Mouse (Mus musculus): ENCODE results near the gene 2410004P03Rik. TPM values are rescaled to one million over a fixed set of nuclear protein-coding genes. Genes with fewer than 3 reads are reported as not detected.

Gene 2410004P03Rik
- polyA plus RNA-seq, 1 experiment from 2014 or later: 0.26 TPM

- no peak overlapping the region for H3K4me2 ChIP-seq (ENCODE audit: low read length)
- no peaks in the 10 kb centered on the region for H3K4me1 ChIP-seq (replicated peaks; ENCODE audit: control insufficient read depth, insufficient read depth, low read length)
- H3K27ac ChIP-seq (ENCODE audit: low read depth): no peak overlapping the region
- H3K4me3 ChIP-seq (ENCODE audit: low read depth, low read length): no peak overlapping the region
- WGBS: 95% methylated on average over 2 of the region's 2 CpGs
- no peak for ATAC-seq (replicated peaks; ENCODE audit: low FRiP score, low TSS enrichment, low read depth)
- 0 out of 2 replicates have a peak, but pooled peaks cover 19% of the 10 kb centered on the region for H3K36me3 ChIP-seq (ENCODE audit: control insufficient read depth, insufficient read depth, low read length)
- H3K9me3 ChIP-seq (ENCODE audit: control insufficient read depth, low read length): no peaks in the 10 kb centered on the region
- no peak overlapping the region for H3K9ac ChIP-seq (ENCODE audit: low read length)
- no peaks in the 10 kb centered on the region for H3K27me3 ChIP-seq (replicated peaks; ENCODE audit: control insufficient read depth, insufficient read depth, low read length)
- DNase-seq (ENCODE audit: low spot score): peak; percentile 28
Observed at GRCm38 (mm10) chr12:16992355-16992754, 19.2 kb downstream of the 2410004P03Rik start.

GRCm38 (mm10) chr12:16991376-16991775 lies 20.2 kb downstream of the 2410004P03Rik start:
- no peak for DNase-seq (ENCODE audit: low spot score)
- no peak overlapping the region for H3K4me2 ChIP-seq (ENCODE audit: low read length)
- no peak overlapping the region for H3K4me3 ChIP-seq (ENCODE audit: low read depth, low read length)
- no peak for ATAC-seq (replicated peaks; ENCODE audit: low FRiP score, low TSS enrichment, low read depth)
- no peaks in the 10 kb centered on the region for H3K27me3 ChIP-seq (replicated peaks; ENCODE audit: control insufficient read depth, insufficient read depth, low read length)
- 95% methylated on average over 2 of the region's 2 CpGs for WGBS
- 0 out of 2 replicates have a peak, but pooled peaks cover 28% of the 10 kb centered on the region for H3K36me3 ChIP-seq (ENCODE audit: control insufficient read depth, insufficient read depth, low read length)
- no peaks in the 10 kb centered on the region for H3K9me3 ChIP-seq (ENCODE audit: control insufficient read depth, low read length)
- H3K4me1 ChIP-seq (replicated peaks; ENCODE audit: control insufficient read depth, insufficient read depth, low read length): no peaks in the 10 kb centered on the region
- no peak overlapping the region for H3K9ac ChIP-seq (ENCODE audit: low read length)
- no peak overlapping the region for H3K27ac ChIP-seq (ENCODE audit: low read depth)

- no peak for DNase-seq (ENCODE audit: low spot score)
- Histone ChIP-seq H3K9ac (ENCODE audit: low read length) (no peak overlapping the region), H3K36me3 (ENCODE audit: control insufficient read depth, insufficient read depth, low read length) (peaks cover 51% of the 10 kb centered on the region), H3K27ac (ENCODE audit: low read depth) (no peak overlapping the region), H3K9me3 (ENCODE audit: control insufficient read depth, low read length) (no peaks in the 10 kb centered on the region), H3K27me3 (replicated peaks; ENCODE audit: control insufficient read depth, insufficient read depth, low read length) (no peaks in the 10 kb centered on the region), H3K4me1 (replicated peaks; ENCODE audit: control insufficient read depth, insufficient read depth, low read length) (no peaks in the 10 kb centered on the region), H3K4me3 (ENCODE audit: low read depth, low read length) (no peak overlapping the region), H3K4me2 (ENCODE audit: low read length) (no peak overlapping the region)
- ATAC-seq (replicated peaks; ENCODE audit: low FRiP score, low TSS enrichment, low read depth): no peak
- WGBS: 97% methylated on average over 1 of the region's 1 CpGs
Observed at GRCm38 (mm10) chr12:16985778-16986177, 25.7 kb downstream of the 2410004P03Rik start.

- no peaks in the 10 kb centered on the region for H3K4me1 ChIP-seq (replicated peaks; ENCODE audit: control insufficient read depth, insufficient read depth, low read length)
- ATAC-seq (replicated peaks; ENCODE audit: low FRiP score, low TSS enrichment, low read depth): no peak
- H3K9ac ChIP-seq (ENCODE audit: low read length): no peak overlapping the region
- H3K4me2 ChIP-seq (ENCODE audit: low read length): no peak overlapping the region
- no peak overlapping the region for H3K27ac ChIP-seq (ENCODE audit: low read depth)
- no peaks in the 10 kb centered on the region for H3K9me3 ChIP-seq (ENCODE audit: control insufficient read depth, low read length)
- DNase-seq (ENCODE audit: low spot score): no peak
- no peak overlapping the region for H3K4me3 ChIP-seq (ENCODE audit: low read depth, low read length)
- no peaks in the 10 kb centered on the region for H3K27me3 ChIP-seq (replicated peaks; ENCODE audit: control insufficient read depth, insufficient read depth, low read length)
- peaks cover 84% of the 10 kb centered on the region for H3K36me3 ChIP-seq (ENCODE audit: control insufficient read depth, insufficient read depth, low read length)
Observed at GRCm38 (mm10) chr12:16977120-16977519, 34.4 kb downstream of the 2410004P03Rik start.

GRCm38 (mm10) chr12:16966811-16967210 lies 44.7 kb downstream of the 2410004P03Rik start:
- Histone ChIP-seq H3K9ac (ENCODE audit: low read length) (no peak overlapping the region), H3K4me2 (ENCODE audit: low read length) (no peak overlapping the region), H3K27ac (ENCODE audit: low read depth) (no peak overlapping the region), H3K4me1 (replicated peaks; ENCODE audit: control insufficient read depth, insufficient read depth, low read length) (no peaks in the 10 kb centered on the region), H3K4me3 (ENCODE audit: low read depth, low read length) (no peak overlapping the region), H3K27me3 (replicated peaks; ENCODE audit: control insufficient read depth, insufficient read depth, low read length) (no peaks in the 10 kb centered on the region), H3K36me3 (ENCODE audit: control insufficient read depth, insufficient read depth, low read length) (peaks cover 67% of the 10 kb centered on the region), H3K9me3 (ENCODE audit: control insufficient read depth, low read length) (no peaks in the 10 kb centered on the region)
- DNase-seq (ENCODE audit: low spot score): no peak
- 92% methylated on average over 2 of the region's 2 CpGs for WGBS
- ATAC-seq (replicated peaks; ENCODE audit: low FRiP score, low TSS enrichment, low read depth): no peak

- H3K36me3 ChIP-seq (ENCODE audit: control insufficient read depth, insufficient read depth, low read length): peaks cover 67% of the 10 kb centered on the region
- no peak overlapping the region for H3K27ac ChIP-seq (ENCODE audit: low read depth)
- H3K27me3 ChIP-seq (replicated peaks; ENCODE audit: control insufficient read depth, insufficient read depth, low read length): no peaks in the 10 kb centered on the region
- no peak overlapping the region for H3K9ac ChIP-seq (ENCODE audit: low read length)
- H3K9me3 ChIP-seq (ENCODE audit: control insufficient read depth, low read length): no peaks in the 10 kb centered on the region
- H3K4me2 ChIP-seq (ENCODE audit: low read length): no peak overlapping the region
- WGBS: 83% methylated on average over 2 of the region's 2 CpGs
- H3K4me1 ChIP-seq (replicated peaks; ENCODE audit: control insufficient read depth, insufficient read depth, low read length): no peaks in the 10 kb centered on the region
- ATAC-seq (replicated peaks; ENCODE audit: low FRiP score, low TSS enrichment, low read depth) (no peak), DNase-seq (ENCODE audit: low spot score) (no peak)
- H3K4me3 ChIP-seq (ENCODE audit: low read depth, low read length): no peak overlapping the region
Observed at GRCm38 (mm10) chr12:16963354-16963753, 48.2 kb downstream of the 2410004P03Rik start.

- H3K36me3 ChIP-seq (ENCODE audit: control insufficient read depth, insufficient read depth, low read length): peaks cover 73% of the 10 kb centered on the region
Observed at GRCm38 (mm10) chr12:16958851-16959250, 52.7 kb downstream of the 2410004P03Rik start.

More at GRCm38 (mm10) chr12:16958851-16959250, 52.7 kb downstream of the 2410004P03Rik start:
- Histone ChIP-seq H3K9me3 (ENCODE audit: control insufficient read depth, low read length) (no peaks in the 10 kb centered on the region), H3K4me2 (ENCODE audit: low read length) (no peak overlapping the region), H3K4me3 (ENCODE audit: low read depth, low read length) (no peak overlapping the region), H3K27ac (ENCODE audit: low read depth) (no peak overlapping the region), H3K9ac (ENCODE audit: low read length) (no peak overlapping the region), H3K4me1 (replicated peaks; ENCODE audit: control insufficient read depth, insufficient read depth, low read length) (no peaks in the 10 kb centered on the region), H3K27me3 (replicated peaks; ENCODE audit: control insufficient read depth, insufficient read depth, low read length) (no peaks in the 10 kb centered on the region)
- ATAC-seq (replicated peaks; ENCODE audit: low FRiP score, low TSS enrichment, low read depth) (no peak), DNase-seq (ENCODE audit: low spot score) (no peak)
- 59% methylated on average over 1 of the region's 1 CpGs for WGBS

Other genes with a start within 250 kb of the 2410004P03Rik start
- 8.1 and 9.5 TPM in 2 replicates for gene Greb1, start 210.8 kb downstream of the 2410004P03Rik start, polyA plus RNA-seq (2014; fragmentation: Nextera tagmentation; extraction: Ambion mirVana)
- 50.8 and 52.6 TPM in 2 replicates for gene E2f6, start 200.8 kb downstream of the 2410004P03Rik start, polyA plus RNA-seq (2014; fragmentation: Nextera tagmentation; extraction: Ambion mirVana)
- 20.1 and 20.7 TPM in 2 replicates for gene Rock2, start 116.8 kb downstream of the 2410004P03Rik start, polyA plus RNA-seq (2014; fragmentation: Nextera tagmentation; extraction: Ambion mirVana)
- gene Pqlc3, start 11.3 kb downstream of the 2410004P03Rik start, polyA plus RNA-seq (2014; fragmentation: Nextera tagmentation; extraction: Ambion mirVana): 7.5 and 9.9 TPM in 2 replicates
- 0.16 and 0.42 TPM in 2 replicates for gene Kcnf1, start 165.2 kb upstream of the 2410004P03Rik start, polyA plus RNA-seq (2014; fragmentation: Nextera tagmentation; extraction: Ambion mirVana)